In the genomic region with DNA sequence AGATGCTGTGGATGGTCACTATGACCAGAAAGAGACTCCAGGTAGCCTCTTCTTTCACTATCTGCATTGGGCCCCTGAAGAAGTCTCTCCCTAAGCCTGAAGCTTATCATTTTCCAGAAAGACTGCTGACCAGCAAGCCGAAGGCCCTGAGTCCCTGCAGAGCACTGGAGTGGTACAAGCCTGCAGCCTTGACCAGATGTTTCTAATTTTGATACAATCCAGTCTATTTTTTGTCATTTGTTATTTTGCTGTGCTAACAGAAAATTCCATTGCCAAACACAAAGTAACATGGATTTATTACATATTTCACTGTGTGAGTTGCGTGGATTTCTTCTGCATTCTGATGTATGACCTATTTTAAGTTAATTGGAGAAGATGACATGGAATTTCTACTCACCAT, we compare ENCODE assay signal across 23 mouse cellular contexts.
"Had no signal": no experiment of that assay in that cellular context is flagged by ENCODE, and none has a peak within 500 bp of the region (broad histone marks: within the 10 kb centered on the region; RNA-seq: fewer than 3 reads in every experiment).

No protein-coding gene starts in this region.

- DNase-seq: kidney, adult 9 months; kidney, postnatal 36 days; liver; lung, adult 18-20 months; lung, postnatal 10 days; lung, postnatal 36 days; retina, postnatal 1 day; right cerebral cortex, postnatal 25 days; spleen, adult 18-20 months; thymus, postnatal 25 days had no signal

- H3K9ac ChIP-seq: limb, embryonic 13.5 days; liver, embryonic 12.5 days; liver, embryonic 15.5 days; lung, embryonic 15.5 days; midbrain, embryonic 13.5 days; neural tube, embryonic 13.5 days; stomach, embryonic 15.5 days had no signal

- H3K4me2 ChIP-seq: limb, embryonic 13.5 days; liver, embryonic 12.5 days; liver, embryonic 15.5 days; lung, embryonic 15.5 days; midbrain, embryonic 13.5 days; neural tube, embryonic 13.5 days; stomach, embryonic 15.5 days had no signal

- H3K4me3 ChIP-seq: limb, embryonic 10.5 days; limb, embryonic 13.5 days; liver, embryonic 12.5 days; liver, embryonic 15.5 days; lung, embryonic 15.5 days; megakaryocyte, embryonic 14.5 days; midbrain, embryonic 10.5 days; midbrain, embryonic 13.5 days; myocyte; neural tube, embryonic 13.5 days; stomach, embryonic 15.5 days had no signal

- H3K27ac ChIP-seq: kidney, postnatal 0 days; limb, embryonic 10.5 days; limb, embryonic 13.5 days; liver, embryonic 12.5 days; liver, embryonic 15.5 days; lung, embryonic 15.5 days; midbrain, embryonic 10.5 days; midbrain, embryonic 13.5 days; neural tube, embryonic 13.5 days; stomach, embryonic 15.5 days had no signal

- ATAC-seq: liver, embryonic 12.5 days; midbrain, embryonic 13.5 days; midbrain, embryonic 16.5 days had no signal

- H3K27me3 ChIP-seq: limb, embryonic 13.5 days; liver, embryonic 12.5 days; liver, embryonic 15.5 days; lung, embryonic 15.5 days; megakaryocyte, embryonic 14.5 days; midbrain, embryonic 13.5 days; neural tube, embryonic 13.5 days; stomach, embryonic 15.5 days had no signal

- H3K4me1 ChIP-seq: limb, embryonic 13.5 days; liver, embryonic 12.5 days; liver, embryonic 15.5 days; lung, embryonic 15.5 days; megakaryocyte, embryonic 14.5 days; midbrain, embryonic 10.5 days; midbrain, embryonic 13.5 days; neural tube, embryonic 13.5 days; stomach, embryonic 15.5 days had no signal

- H3K9me3 ChIP-seq: limb, embryonic 10.5 days; limb, embryonic 13.5 days; liver, embryonic 12.5 days; liver, embryonic 15.5 days; lung, embryonic 15.5 days; midbrain, embryonic 10.5 days; midbrain, embryonic 13.5 days; neural tube, embryonic 13.5 days; stomach, embryonic 15.5 days had no signal

- H3K36me3 ChIP-seq: limb, embryonic 10.5 days; limb, embryonic 13.5 days; liver, embryonic 12.5 days; liver, embryonic 15.5 days; lung, embryonic 15.5 days; midbrain, embryonic 10.5 days; midbrain, embryonic 13.5 days; neural tube, embryonic 13.5 days; stomach, embryonic 15.5 days had no signal
